Mouse (Mus musculus): Measurements from ENCODE around the gene Sbp. TPM values are rescaled to one million over a fixed set of nuclear protein-coding genes. Genes with fewer than 3 reads are reported as not detected.
A peak's percentile ranks its signal among the peaks of the same experiment; 100 is the strongest.

Sbp gene
- polyA plus RNA-seq, 1 experiment = not detected

DNA sequence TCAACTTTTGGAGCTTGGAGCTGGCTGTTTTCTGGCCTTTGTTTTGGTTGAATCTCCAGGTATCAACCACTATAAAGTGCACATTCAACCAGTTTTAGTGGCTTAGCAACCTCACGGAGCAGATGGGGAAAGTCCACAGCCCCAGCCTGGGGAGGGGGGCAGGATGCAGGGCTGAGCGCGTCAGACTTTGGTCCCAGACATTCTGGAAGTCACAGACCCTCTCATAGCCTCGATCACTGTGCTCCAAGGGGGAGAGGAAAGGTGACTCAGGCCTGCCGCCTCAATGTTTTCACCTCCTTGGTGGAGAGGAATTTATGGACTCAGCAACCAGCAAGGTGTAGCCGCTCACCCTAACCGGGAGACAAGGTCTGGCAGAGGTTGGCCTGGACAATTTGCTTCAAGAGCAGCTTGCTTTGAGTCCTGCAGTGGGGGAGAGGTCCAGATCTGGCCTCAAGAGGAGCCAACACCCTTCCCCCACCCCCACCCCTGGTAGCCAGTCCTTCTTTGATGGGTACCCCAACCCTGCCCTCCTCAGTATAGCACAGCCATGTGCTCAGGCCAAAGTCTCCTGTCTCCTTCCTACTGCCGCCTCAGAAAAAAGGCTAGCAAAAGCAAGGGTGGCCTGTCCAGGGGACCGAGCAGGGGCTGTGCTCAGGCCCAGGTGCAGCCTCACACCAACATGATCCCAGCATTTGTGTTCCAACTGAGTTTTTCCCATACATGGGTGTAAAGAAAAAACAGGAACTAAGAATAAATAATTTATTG, 51.5 kb downstream of the Sbp start:
- TF ChIP-seq CTCF (IDR thresholded peaks at IDR 0.05; ENCODE audit: control insufficient read depth, insufficient read depth, insufficient replicate concordance, low read depth, low read length) (no peak), POLR2A (IDR thresholded peaks at IDR 0.05; ENCODE audit: control insufficient read depth, low read depth, low read length) (no peak)
- Histone ChIP-seq H3K27me3 (ENCODE audit: control insufficient read depth, insufficient read depth, low read length) (no peaks in the 10 kb centered on the region), H3K27ac (ENCODE audit: control insufficient read depth, insufficient read depth, low read depth, low read length) (no peak overlapping the region), H3K4me1 (ENCODE audit: control insufficient read depth, insufficient read depth, low read length) (peaks cover 2% of the 10 kb centered on the region), H3K36me3 (ENCODE audit: control insufficient read depth, insufficient read depth, low read length) (no peaks in the 10 kb centered on the region), H3K4me3 (ENCODE audit: control insufficient read depth, low read depth, low read length) (no peak overlapping the region)

DNA sequence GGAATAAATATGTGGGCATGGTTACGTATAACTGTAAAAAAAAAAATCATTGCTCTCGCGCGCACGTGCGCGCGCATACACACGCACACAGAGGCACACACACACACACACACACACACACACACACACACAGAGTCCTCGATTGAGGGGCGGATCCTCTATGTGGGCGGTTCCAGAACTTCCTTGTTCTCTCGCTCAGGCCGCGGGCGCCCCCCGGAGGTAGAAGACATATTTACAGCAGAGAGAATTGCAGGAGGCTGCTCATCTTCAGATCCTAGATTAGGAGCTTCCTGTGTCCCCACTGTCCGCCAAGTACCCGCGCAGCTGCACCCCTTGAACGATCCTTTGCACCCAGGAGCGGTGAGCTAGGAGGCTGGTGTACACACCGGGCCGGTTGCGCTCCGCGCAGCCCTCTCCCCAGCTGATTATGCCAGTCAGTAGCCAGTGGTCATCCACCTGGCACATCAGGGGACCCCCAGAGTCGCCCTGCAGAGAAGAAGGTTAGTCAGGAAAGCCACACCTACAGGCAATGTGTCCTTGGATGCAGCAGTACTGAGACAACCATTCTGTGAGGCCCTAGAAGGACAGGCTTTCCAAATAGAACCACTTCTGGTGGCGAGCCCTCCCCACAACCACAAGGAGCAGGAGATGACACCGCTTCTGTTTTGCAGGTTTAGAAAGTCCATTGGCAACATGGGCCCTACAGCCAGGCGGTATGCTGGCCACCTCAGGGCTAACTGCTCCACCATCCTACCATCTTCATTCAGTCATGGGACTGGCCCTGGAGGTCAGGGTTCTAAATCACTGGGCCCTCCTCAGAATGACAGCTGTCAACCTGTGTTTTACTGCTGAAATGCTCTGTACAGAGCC, 52.3 kb downstream of the Sbp start:
- no peaks in the 10 kb centered on the region for H3K36me3 ChIP-seq (ENCODE audit: control insufficient read depth, insufficient read depth, low read length)
- peaks cover 2% of the 10 kb centered on the region for H3K4me1 ChIP-seq (ENCODE audit: control insufficient read depth, insufficient read depth, low read length)
- H3K4me3 ChIP-seq (ENCODE audit: control insufficient read depth, low read depth, low read length) = no peak overlapping the region
- no peak for TF ChIP-seq POLR2A (IDR thresholded peaks at IDR 0.05; ENCODE audit: control insufficient read depth, low read depth, low read length)
- peak; percentile 61; the same call in 1 of the 2 replicates for TF ChIP-seq CTCF (IDR thresholded peaks at IDR 0.05; ENCODE audit: control insufficient read depth, insufficient read depth, insufficient replicate concordance, low read depth, low read length)
- no peaks in the 10 kb centered on the region for H3K27me3 ChIP-seq (ENCODE audit: control insufficient read depth, insufficient read depth, low read length)
- no peak overlapping the region for H3K27ac ChIP-seq (ENCODE audit: control insufficient read depth, insufficient read depth, low read depth, low read length)

DNA sequence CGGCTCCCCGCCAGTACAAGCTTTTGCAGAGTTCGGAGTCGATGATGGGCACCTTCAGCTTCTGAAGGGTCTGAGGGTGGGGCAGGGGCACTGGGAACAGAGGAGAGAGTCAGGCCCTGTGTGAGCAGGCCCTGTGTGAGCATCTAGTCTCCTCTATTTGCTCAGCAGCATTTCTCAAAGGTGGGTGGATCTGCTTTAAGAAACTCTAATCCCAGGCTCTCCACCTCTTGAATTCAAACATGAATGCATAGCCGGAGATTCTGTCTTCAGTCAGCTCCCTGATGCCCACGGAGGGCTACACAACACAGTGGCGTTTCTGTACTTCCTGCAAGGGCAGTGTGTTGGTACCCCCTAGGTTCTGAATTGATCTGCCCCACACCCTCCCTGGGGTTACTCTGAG, 53.2 kb downstream of the Sbp start:
- H3K27ac ChIP-seq (ENCODE audit: control insufficient read depth, insufficient read depth, low read depth, low read length) = no peak overlapping the region
- no peaks in the 10 kb centered on the region for H3K36me3 ChIP-seq (ENCODE audit: control insufficient read depth, insufficient read depth, low read length)
- no peaks in the 10 kb centered on the region for H3K27me3 ChIP-seq (ENCODE audit: control insufficient read depth, insufficient read depth, low read length)
- TF ChIP-seq POLR2A (IDR thresholded peaks at IDR 0.05; ENCODE audit: control insufficient read depth, low read depth, low read length) (no peak), CTCF (IDR thresholded peaks at IDR 0.05; ENCODE audit: control insufficient read depth, insufficient read depth, insufficient replicate concordance, low read depth, low read length) (no peak)
- H3K4me3 ChIP-seq (ENCODE audit: control insufficient read depth, low read depth, low read length) = no peak overlapping the region
- H3K4me1 ChIP-seq (ENCODE audit: control insufficient read depth, insufficient read depth, low read length) = peaks cover 2% of the 10 kb centered on the region

Other genes starting within 250 kb of the Sbp start
- 6.7 and 7.1 TPM in 2 replicates for gene 1520401A03Rik, start 218.9 kb upstream of the Sbp start, polyA plus RNA-seq (2012; rRNA removed)
- gene Pkmyt1, start 215.3 kb upstream of the Sbp start, polyA plus RNA-seq (2012; rRNA removed) = 78.6 and 88.6 TPM in 2 replicates
- 0.69 and 0.85 TPM in 2 replicates for gene Paqr4, start 200.8 kb upstream of the Sbp start, polyA plus RNA-seq (2012; rRNA removed)
- 0.80 and 0.97 TPM in 2 replicates for gene Kremen2, start 195.8 kb upstream of the Sbp start, polyA plus RNA-seq (2012; rRNA removed)
- 155 and 178 TPM in 2 replicates for gene Flywch1, start 170.1 kb upstream of the Sbp start, polyA plus RNA-seq (2012; rRNA removed)
- 11.8 and 14.8 TPM in 2 replicates for gene Flywch2, start 155.6 kb upstream of the Sbp start, polyA plus RNA-seq (2012; rRNA removed)
- 259 and 286 TPM in 2 replicates for gene Srrm2, start 151.1 kb upstream of the Sbp start, polyA plus RNA-seq (2012; rRNA removed)
- 1,587 and 1,813 TPM in 2 replicates for gene Elob, start 112.5 kb upstream of the Sbp start, polyA plus RNA-seq (2012; rRNA removed)
- gene Prss33, start 105.6 kb upstream of the Sbp start, polyA plus RNA-seq (2012; rRNA removed) = 0.89 and 1.2 TPM in 2 replicates
- gene Prss32, start 97.8 kb upstream of the Sbp start, polyA plus RNA-seq (2012; rRNA removed) = 0.30 and 0.36 TPM in 2 replicates
- gene Prss41, start 97.5 kb upstream of the Sbp start, polyA plus RNA-seq (2012; rRNA removed) = 12.2 and 13.8 TPM in 2 replicates
- 208 and 246 TPM in 2 replicates for gene Prss21, start 73.6 kb upstream of the Sbp start, polyA plus RNA-seq (2012; rRNA removed)
- gene Dcpp1, start 60.8 kb upstream of the Sbp start, polyA plus RNA-seq (2012; rRNA removed) = 0.34 and 0.67 TPM in 2 replicates
- gene Dcpp2, start 60.8 kb upstream of the Sbp start, polyA plus RNA-seq (2012; rRNA removed) = not detected in 2 replicates
- gene Dcpp3, start 24.2 kb upstream of the Sbp start, polyA plus RNA-seq (2012; rRNA removed) = not detected in 2 replicates
- not detected in 2 replicates for gene Sbpl, start 13.6 kb downstream of the Sbp start, polyA plus RNA-seq (2012; rRNA removed)
- not detected in 2 replicates for gene Prss30, start 38.9 kb downstream of the Sbp start, polyA plus RNA-seq (2012; rRNA removed)
- gene Prss22, start 56.4 kb downstream of the Sbp start, polyA plus RNA-seq (2012; rRNA removed) = not detected in 2 replicates
- gene Prss27, start 96.5 kb downstream of the Sbp start, polyA plus RNA-seq (2012; rRNA removed) = not detected in 2 replicates
- 11.5 and 11.9 TPM in 2 replicates for gene Kctd5, start 131.8 kb downstream of the Sbp start, polyA plus RNA-seq (2012; rRNA removed)
- 486 and 516 TPM in 2 replicates for gene Pdpk1, start 209.3 kb downstream of the Sbp start, polyA plus RNA-seq (2012; rRNA removed)
- gene Amdhd2, start 222.1 kb downstream of the Sbp start, polyA plus RNA-seq (2012; rRNA removed) = 116 and 135 TPM in 2 replicates
- 329 and 345 TPM in 2 replicates for gene Atp6v0c, start 228.0 kb downstream of the Sbp start, polyA plus RNA-seq (2012; rRNA removed)